Mouse (Mus musculus): ENCODE measurements around the gene Pyy. TPM values are rescaled to one million over a fixed set of nuclear protein-coding genes. Genes with fewer than 3 reads are reported as not detected.
A peak's percentile ranks its signal among the peaks of the same experiment; 100 is the strongest.

The Pyy gene
- polyA plus RNA-seq, 1 experiment: not detected

- no peaks in the 10 kb centered on the region for H3K36me3 ChIP-seq (ENCODE audit: control insufficient read depth, insufficient read depth, low read length)
- no peak overlapping the region for H3K27ac ChIP-seq (ENCODE audit: insufficient read depth, low read depth, low read length)
- no peaks in the 10 kb centered on the region for H3K27me3 ChIP-seq (replicated peaks; ENCODE audit: control insufficient read depth, insufficient read depth, low read length)
- no peaks in the 10 kb centered on the region for H3K4me1 ChIP-seq (ENCODE audit: control insufficient read depth, insufficient read depth, low read length)
- WGBS: 70% methylated on average over 2 of the region's 2 CpGs
- DNase-seq: no peak
- TF ChIP-seq CTCF (conservative IDR thresholded peaks at IDR 0.05; ENCODE audit: insufficient read depth, insufficient read length, low read depth, low read length) (peak; percentile 49), POLR2A (IDR thresholded peaks at IDR 0.05; ENCODE audit: low read depth, low read length) (no peak)
- H3K4me3 ChIP-seq (ENCODE audit: insufficient read depth, low read depth, low read length): no peak overlapping the region
These were observed 38.7 kb downstream of the Pyy start for GRCm38 (mm10) chr11:102068969-102069368.

GRCm38 (mm10) chr11:102063076-102063475 is 44.6 kb downstream of the Pyy start:
- 84% methylated on average over 13 of the region's 13 CpGs for WGBS
- no peak overlapping the region for H3K27ac ChIP-seq (ENCODE audit: insufficient read depth, low read depth, low read length)
- no peak for DNase-seq
- no peaks in the 10 kb centered on the region for H3K27me3 ChIP-seq (replicated peaks; ENCODE audit: control insufficient read depth, insufficient read depth, low read length)
- TF ChIP-seq POLR2A (IDR thresholded peaks at IDR 0.05; ENCODE audit: low read depth, low read length): no peak
- no peak for TF ChIP-seq CTCF (conservative IDR thresholded peaks at IDR 0.05; ENCODE audit: insufficient read depth, insufficient read length, low read depth, low read length)
- H3K4me1 ChIP-seq (ENCODE audit: control insufficient read depth, insufficient read depth, low read length): no peaks in the 10 kb centered on the region
- H3K4me3 ChIP-seq (ENCODE audit: insufficient read depth, low read depth, low read length): no peak overlapping the region
- H3K36me3 ChIP-seq (ENCODE audit: control insufficient read depth, insufficient read depth, low read length): no peaks in the 10 kb centered on the region

- no peak for DNase-seq
- 52% methylated on average over 16 of the region's 16 CpGs for WGBS
- Histone ChIP-seq H3K27ac (ENCODE audit: insufficient read depth, low read depth, low read length) (no peak overlapping the region), H3K27me3 (replicated peaks; ENCODE audit: control insufficient read depth, insufficient read depth, low read length) (no peaks in the 10 kb centered on the region), H3K4me3 (ENCODE audit: insufficient read depth, low read depth, low read length) (no peak overlapping the region), H3K36me3 (ENCODE audit: control insufficient read depth, insufficient read depth, low read length) (no peaks in the 10 kb centered on the region), H3K4me1 (ENCODE audit: control insufficient read depth, insufficient read depth, low read length) (no peaks in the 10 kb centered on the region)
- no peak for TF ChIP-seq POLR2A (IDR thresholded peaks at IDR 0.05; ENCODE audit: low read depth, low read length)
- TF ChIP-seq CTCF (conservative IDR thresholded peaks at IDR 0.05; ENCODE audit: insufficient read depth, insufficient read length, low read depth, low read length): no peak
These were observed 45.6 kb downstream of the Pyy start for GRCm38 (mm10) chr11:102061941-102062473.

- TF ChIP-seq CTCF (conservative IDR thresholded peaks at IDR 0.05; ENCODE audit: insufficient read depth, insufficient read length, low read depth, low read length) (peak; percentile 95), POLR2A (IDR thresholded peaks at IDR 0.05; ENCODE audit: low read depth, low read length) (no peak)
- Histone ChIP-seq H3K27ac (ENCODE audit: insufficient read depth, low read depth, low read length) (no peak overlapping the region), H3K36me3 (ENCODE audit: control insufficient read depth, insufficient read depth, low read length) (no peaks in the 10 kb centered on the region), H3K4me1 (ENCODE audit: control insufficient read depth, insufficient read depth, low read length) (no peaks in the 10 kb centered on the region), H3K4me3 (ENCODE audit: insufficient read depth, low read depth, low read length) (no peak overlapping the region; the same call in 1 of the 2 replicates), H3K27me3 (replicated peaks; ENCODE audit: control insufficient read depth, insufficient read depth, low read length) (no peaks in the 10 kb centered on the region)
- DNase-seq: peak; percentile 83
- WGBS: 8% methylated on average over 23 of the region's 23 CpGs
These were observed 46.2 kb downstream of the Pyy start for GRCm38 (mm10) chr11:102061236-102061940.

Other genes starting within 250 kb of the Pyy start
- 3.5 and 4.8 TPM in 2 replicates for gene Meox1, start 213.5 kb downstream of the Pyy start, polyA plus RNA-seq (2012; rRNA removed)
- 2.0 TPM in 2 replicates for gene Sost, start 140.8 kb downstream of the Pyy start, polyA plus RNA-seq (2012; rRNA removed)
- gene Cfap97d1, start 123.6 kb downstream of the Pyy start, polyA plus RNA-seq (2012; rRNA removed): not detected in 2 replicates
- 67.8 and 92.4 TPM in 2 replicates for gene Dusp3, start 120.8 kb downstream of the Pyy start, polyA plus RNA-seq (2012; rRNA removed)
- 2.3 and 3.5 TPM in 2 replicates for gene Mpp3, start 79.4 kb downstream of the Pyy start, polyA plus RNA-seq (2012; rRNA removed)
- 62.1 and 67.1 TPM in 2 replicates for gene Cd300lg, start 66.3 kb downstream of the Pyy start, polyA plus RNA-seq (2012; rRNA removed)
- gene Mpp2, start 19.3 kb downstream of the Pyy start, polyA plus RNA-seq (2012; rRNA removed): 4.9 and 5.9 TPM in 2 replicates
- not detected in 2 replicates for gene Ppy, start 6.5 kb downstream of the Pyy start, polyA plus RNA-seq (2012; rRNA removed)
- gene Nags, start 37.7 kb upstream of the Pyy start, polyA plus RNA-seq (2012; rRNA removed): 0.23 and 0.39 TPM in 2 replicates
- gene Tmem101, start 48.6 kb upstream of the Pyy start, polyA plus RNA-seq (2012; rRNA removed): 17.7 and 18.3 TPM in 2 replicates
- 33.0 and 39.6 TPM in 2 replicates for gene Lsm12, start 77.5 kb upstream of the Pyy start, polyA plus RNA-seq (2012; rRNA removed)
- 127 and 138 TPM in 2 replicates for gene G6pc3, start 81.8 kb upstream of the Pyy start, polyA plus RNA-seq (2012; rRNA removed)
- 69.2 TPM in 2 replicates for gene Hdac5, start 122.3 kb upstream of the Pyy start, polyA plus RNA-seq (2012; rRNA removed)
- gene BC030867, start 141.1 kb upstream of the Pyy start, polyA plus RNA-seq (2012; rRNA removed): 0.41 and 0.81 TPM in 2 replicates
- 0.10 and 0.70 TPM in 2 replicates for gene Asb16, start 160.9 kb upstream of the Pyy start, polyA plus RNA-seq (2012; rRNA removed)
- gene Tmub2, start 177.1 kb upstream of the Pyy start, polyA plus RNA-seq (2012; rRNA removed): 59.7 and 66.9 TPM in 2 replicates
- 28.0 TPM in 2 replicates for gene Atxn7l3, start 188.8 kb upstream of the Pyy start, polyA plus RNA-seq (2012; rRNA removed)
- 27.0 and 30.3 TPM in 2 replicates for gene Ubtf, start 211.9 kb upstream of the Pyy start, polyA plus RNA-seq (2012; rRNA removed)